Mouse (Mus musculus): ENCODE data around the gene Jazf1.

GRCm38 (mm10) chr6:52899574-52900245 lies 168.7 kb downstream of the Jazf1 start:
- peak; percentile 68 for TF ChIP-seq EP300 (IDR thresholded peaks at IDR 0.05; ENCODE audit: low read depth)
- TF ChIP-seq CTCF (IDR thresholded peaks at IDR 0.05; ENCODE audit: low read depth), result no peak; the same call in 1 of the 2 replicates

Measured in liver, embryonic 14.5 days (tissue).